Mouse (Mus musculus): ENCODE data around the gene Rpl9. TPM values are rescaled to one million over a fixed set of nuclear protein-coding genes. Genes with fewer than 3 reads are reported as not detected.

Rpl9 gene
- polyA plus RNA-seq, 1 experiment from 2014 or later = 993 TPM

GRCm38 (mm10) chr5:65415653-65416458 lies 24.6 kb upstream of the Rpl9 start:
- H3K36me3 ChIP-seq (replicated peaks) = peaks cover 51% of the 10 kb centered on the region
- no peaks in the 10 kb centered on the region for H3K9me3 ChIP-seq
- H3K27me3 ChIP-seq (ENCODE audit: poor library complexity, severe bottlenecking) = no peaks in the 10 kb centered on the region
- peaks cover 11% of the 10 kb centered on the region for H3K4me1 ChIP-seq
- H3K27ac ChIP-seq = peak overlapping the region; percentile 84
- peak overlapping the region; percentile 29 for H3K4me3 ChIP-seq
- 17% methylated on average over 26 of the region's 26 CpGs for WGBS
- peak; percentile 42 for DNase-seq (ENCODE audit: extremely low spot score, low spot score)

- H3K27ac ChIP-seq = peak overlapping the region; percentile 51; the same call in 1 of the 2 replicates
- peaks cover 13% of the 10 kb centered on the region for H3K4me1 ChIP-seq
- peak; percentile 29 for DNase-seq (ENCODE audit: extremely low spot score, low spot score)
- no peaks in the 10 kb centered on the region for H3K27me3 ChIP-seq (ENCODE audit: poor library complexity, severe bottlenecking)
- 19% methylated on average over 12 of the region's 12 CpGs for WGBS
- peak overlapping the region; percentile 8; the same call in 1 of the 2 replicates for H3K4me3 ChIP-seq
- H3K36me3 ChIP-seq (replicated peaks) = peaks cover 69% of the 10 kb centered on the region
- H3K9me3 ChIP-seq = no peaks in the 10 kb centered on the region
Measured at GRCm38 (mm10) chr5:65407989-65408388, 16.7 kb upstream of the Rpl9 start.

- 34% methylated on average over 2 of the region's 2 CpGs for WGBS
- peaks cover 93% of the 10 kb centered on the region for H3K36me3 ChIP-seq (replicated peaks)
Measured at GRCm38 (mm10) chr5:65401251-65401994, 10.2 kb upstream of the Rpl9 start.

GRCm38 (mm10) chr5:65394425-65394824 lies 3.2 kb upstream of the Rpl9 start:
- H3K27me3 ChIP-seq (ENCODE audit: poor library complexity, severe bottlenecking) = no peaks in the 10 kb centered on the region
- peaks cover 19% of the 10 kb centered on the region for H3K4me1 ChIP-seq
- no peak overlapping the region for H3K4me3 ChIP-seq
- no peak for DNase-seq (ENCODE audit: extremely low spot score, low spot score)
- H3K27ac ChIP-seq = no peak overlapping the region
- 89% methylated on average over 7 of the region's 7 CpGs for WGBS
- H3K36me3 ChIP-seq (replicated peaks) = peaks cover 64% of the 10 kb centered on the region
- no peaks in the 10 kb centered on the region for H3K9me3 ChIP-seq

More at GRCm38 (mm10) chr5:65401251-65401994, 10.2 kb upstream of the Rpl9 start:
- Histone ChIP-seq H3K27me3 (ENCODE audit: poor library complexity, severe bottlenecking) (no peaks in the 10 kb centered on the region), H3K27ac (no peak overlapping the region), H3K4me1 (no peaks in the 10 kb centered on the region), H3K9me3 (no peaks in the 10 kb centered on the region), H3K4me3 (no peak overlapping the region)
- peak; percentile 71 for DNase-seq (ENCODE audit: extremely low spot score, low spot score)

GRCm38 (mm10) chr5:65391753-65392152 lies 509 bp upstream of the Rpl9 start:
- Histone ChIP-seq H3K27ac (peak overlapping the region; percentile 97), H3K9me3 (no peaks in the 10 kb centered on the region), H3K27me3 (ENCODE audit: poor library complexity, severe bottlenecking) (no peaks in the 10 kb centered on the region), H3K4me1 (peaks cover 28% of the 10 kb centered on the region), H3K36me3 (replicated peaks) (peaks cover 65% of the 10 kb centered on the region), H3K4me3 (peak overlapping the region; percentile 85)
- DNase-seq (ENCODE audit: extremely low spot score, low spot score) = no peak
- 3% methylated on average over 12 of the region's 12 CpGs for WGBS

- H3K9me3 ChIP-seq = no peaks in the 10 kb centered on the region
- H3K27ac ChIP-seq = no peak overlapping the region
- H3K4me1 ChIP-seq = peaks cover 23% of the 10 kb centered on the region
- WGBS = 79% methylated on average over 6 of the region's 6 CpGs
- peaks cover 44% of the 10 kb centered on the region for H3K36me3 ChIP-seq (replicated peaks)
- H3K27me3 ChIP-seq (ENCODE audit: poor library complexity, severe bottlenecking) = no peaks in the 10 kb centered on the region
- DNase-seq (ENCODE audit: extremely low spot score, low spot score) = no peak
- H3K4me3 ChIP-seq = no peak overlapping the region
Measured at GRCm38 (mm10) chr5:65387008-65387867, 4.0 kb downstream of the Rpl9 start.

- no peak for DNase-seq (ENCODE audit: extremely low spot score, low spot score)
- 77% methylated on average over 2 of the region's 2 CpGs for WGBS
- Histone ChIP-seq H3K27ac (no peak overlapping the region), H3K4me1 (peaks cover 19% of the 10 kb centered on the region), H3K9me3 (no peaks in the 10 kb centered on the region), H3K4me3 (no peak overlapping the region), H3K27me3 (ENCODE audit: poor library complexity, severe bottlenecking) (no peaks in the 10 kb centered on the region), H3K36me3 (replicated peaks) (peaks cover 44% of the 10 kb centered on the region)
Measured at GRCm38 (mm10) chr5:65385704-65386103, 5.5 kb downstream of the Rpl9 start.

GRCm38 (mm10) chr5:65374746-65375145 lies 16.5 kb downstream of the Rpl9 start:
- no peak overlapping the region for H3K27ac ChIP-seq
- H3K4me3 ChIP-seq = no peak overlapping the region
- no peaks in the 10 kb centered on the region for H3K27me3 ChIP-seq (ENCODE audit: poor library complexity, severe bottlenecking)
- 91% methylated on average over 7 of the region's 7 CpGs for WGBS
- no peaks in the 10 kb centered on the region for H3K9me3 ChIP-seq
- H3K36me3 ChIP-seq (replicated peaks) = no peaks in the 10 kb centered on the region
- no peak for DNase-seq (ENCODE audit: extremely low spot score, low spot score)
- no peaks in the 10 kb centered on the region for H3K4me1 ChIP-seq

GRCm38 (mm10) chr5:65371551-65371950 lies 19.7 kb downstream of the Rpl9 start:
- Histone ChIP-seq H3K27me3 (ENCODE audit: poor library complexity, severe bottlenecking) (no peaks in the 10 kb centered on the region), H3K4me3 (no peak overlapping the region), H3K9me3 (no peaks in the 10 kb centered on the region), H3K4me1 (no peaks in the 10 kb centered on the region), H3K36me3 (replicated peaks) (no peaks in the 10 kb centered on the region), H3K27ac (no peak overlapping the region)
- no peak for DNase-seq (ENCODE audit: extremely low spot score, low spot score)
- WGBS = 98% methylated on average over 7 of the region's 7 CpGs

GRCm38 (mm10) chr5:65367837-65368236 lies 23.4 kb downstream of the Rpl9 start:
- no peak for DNase-seq (ENCODE audit: extremely low spot score, low spot score)
- H3K4me1 ChIP-seq = no peaks in the 10 kb centered on the region
- no peaks in the 10 kb centered on the region for H3K9me3 ChIP-seq
- no peak overlapping the region for H3K27ac ChIP-seq
- H3K27me3 ChIP-seq (ENCODE audit: poor library complexity, severe bottlenecking) = no peaks in the 10 kb centered on the region
- no peak overlapping the region for H3K4me3 ChIP-seq
- 94% methylated on average over 11 of the region's 11 CpGs for WGBS
- H3K36me3 ChIP-seq (replicated peaks) = no peaks in the 10 kb centered on the region

- no peak overlapping the region for H3K4me3 ChIP-seq
- 86% methylated on average over 3 of the region's 3 CpGs for WGBS
- H3K36me3 ChIP-seq (replicated peaks) = no peaks in the 10 kb centered on the region
- H3K4me1 ChIP-seq = peaks cover 4% of the 10 kb centered on the region; the same call in 1 of the 2 replicates
- no peaks in the 10 kb centered on the region for H3K27me3 ChIP-seq (ENCODE audit: poor library complexity, severe bottlenecking)
- H3K27ac ChIP-seq = no peak overlapping the region
- no peak for DNase-seq (ENCODE audit: extremely low spot score, low spot score)
- H3K9me3 ChIP-seq = no peaks in the 10 kb centered on the region; the same call in 1 of the 2 replicates
Measured at GRCm38 (mm10) chr5:65357771-65358170, 33.5 kb downstream of the Rpl9 start.

GRCm38 (mm10) chr5:65356851-65357250 lies 34.4 kb downstream of the Rpl9 start:
- H3K4me1 ChIP-seq = peaks cover 4% of the 10 kb centered on the region; the same call in 1 of the 2 replicates
- no peaks in the 10 kb centered on the region for H3K27me3 ChIP-seq (ENCODE audit: poor library complexity, severe bottlenecking)
- no peak for DNase-seq (ENCODE audit: extremely low spot score, low spot score)
- H3K27ac ChIP-seq = no peak overlapping the region
- no peaks in the 10 kb centered on the region; the same call in 1 of the 2 replicates for H3K9me3 ChIP-seq
- 87% methylated on average over 6 of the region's 6 CpGs for WGBS
- no peak overlapping the region for H3K4me3 ChIP-seq
- H3K36me3 ChIP-seq (replicated peaks) = no peaks in the 10 kb centered on the region

Measured in forebrain, embryonic 10.5 days (tissue).